Mouse (Mus musculus): ENCODE results near the gene Rragd.

GRCm38 (mm10) chr4:33064986-33065385 is 82.1 kb downstream of the Rragd start:
- no peak for TF ChIP-seq CTCF (IDR thresholded peaks at IDR 0.05; ENCODE audit: borderline replicate concordance, insufficient read depth, low read depth, low read length)
- TF ChIP-seq POLR2A (IDR thresholded peaks at IDR 0.05; ENCODE audit: borderline replicate concordance, insufficient read depth, low read length), result no peak
